Mouse (Mus musculus): ENCODE measurements around the gene Lrrc41.
A peak's percentile ranks its signal among the peaks of the same experiment; 100 is the strongest.

Gene Lrrc41

DNA sequence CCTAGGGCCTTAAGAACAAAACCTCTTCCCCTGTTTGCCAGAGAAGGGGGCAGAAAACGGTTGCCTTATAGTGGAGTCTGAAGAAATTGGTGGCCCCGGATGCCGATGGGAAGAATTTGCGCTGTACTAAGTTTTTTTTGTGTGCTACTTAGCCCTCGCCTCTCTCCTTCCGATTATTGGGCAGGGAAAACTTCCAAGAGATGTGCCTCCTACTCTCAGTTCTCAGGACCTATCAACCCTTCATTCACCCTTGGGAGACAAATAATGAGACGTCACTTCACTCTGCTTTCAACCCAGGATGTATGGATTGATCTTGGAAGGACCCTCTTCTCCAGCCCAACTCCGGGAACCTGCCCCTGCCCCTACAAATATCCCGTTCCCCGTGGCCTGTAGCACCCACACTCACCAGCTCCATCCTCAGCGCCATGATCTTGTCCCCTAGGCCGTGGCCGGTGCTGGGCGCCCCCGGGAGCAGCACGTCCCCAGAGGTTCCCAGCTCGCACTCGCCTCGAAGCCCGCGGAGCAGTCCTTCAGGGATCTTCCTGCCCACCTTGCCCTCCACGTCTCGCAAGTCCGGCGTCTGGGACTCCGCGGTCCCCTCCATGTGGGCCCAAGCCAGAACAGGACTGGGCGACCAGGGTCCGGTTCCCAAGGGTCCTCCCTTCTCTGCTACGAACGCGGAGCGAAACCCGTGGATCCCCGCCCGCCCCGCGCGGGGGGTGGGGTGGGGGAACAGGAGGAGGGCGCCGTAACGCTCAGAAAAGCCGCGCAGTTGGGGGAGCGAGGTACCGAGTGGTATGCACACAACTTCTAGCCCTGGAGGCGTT, 69.0 kb downstream of the Lrrc41 start:
- DNase-seq (ENCODE audit: low spot score): peak; percentile 73
